Mouse (Mus musculus): ENCODE results near the gene Sgms1. TPM values are rescaled to one million over a fixed set of nuclear protein-coding genes. Genes with fewer than 3 reads are reported as not detected.
"Not testable (repeated sequence)": the region's sequence is repeated elsewhere in the genome, so short reads cannot be mapped to it uniquely, and the experiment has no call there.

Gene Sgms1
- total RNA-seq, 1 experiment from 2014 or later = 62.6 TPM

GRCm38 (mm10) chr19:32358699-32359517 lies 30.6 kb downstream of the Sgms1 start:
- DNase-seq = no peak

GRCm38 (mm10) chr19:32358011-32358410 lies 31.5 kb downstream of the Sgms1 start:
- DNase-seq = not testable (repeated sequence)

GRCm38 (mm10) chr19:32356166-32356565 lies 33.3 kb downstream of the Sgms1 start:
- DNase-seq = no peak

- DNase-seq = no peak
Observed at GRCm38 (mm10) chr19:32353447-32353846, 36.1 kb downstream of the Sgms1 start.

GRCm38 (mm10) chr19:32348955-32349654 lies 40.4 kb downstream of the Sgms1 start:
- DNase-seq = peak; percentile 56

- no peak for DNase-seq
Observed at GRCm38 (mm10) chr19:32347491-32347890, 42.0 kb downstream of the Sgms1 start.

- no peak for DNase-seq
Observed at GRCm38 (mm10) chr19:32346624-32347341, 42.7 kb downstream of the Sgms1 start.

GRCm38 (mm10) chr19:32346176-32346575 lies 43.3 kb downstream of the Sgms1 start:
- peak; percentile 63 for DNase-seq

GRCm38 (mm10) chr19:32345181-32345745 lies 44.3 kb downstream of the Sgms1 start:
- DNase-seq = no peak

GRCm38 (mm10) chr19:32344738-32345121 lies 44.8 kb downstream of the Sgms1 start:
- DNase-seq = no peak

GRCm38 (mm10) chr19:32343937-32344737 lies 45.4 kb downstream of the Sgms1 start:
- no peak for DNase-seq

GRCm38 (mm10) chr19:32342436-32342835 lies 47.1 kb downstream of the Sgms1 start:
- peak; percentile 38 for DNase-seq

- no peak for DNase-seq
Observed at GRCm38 (mm10) chr19:32341091-32341490, 48.4 kb downstream of the Sgms1 start.

GRCm38 (mm10) chr19:32340168-32340567 lies 49.3 kb downstream of the Sgms1 start:
- peak; percentile 29 for DNase-seq

- DNase-seq = no peak
Observed at GRCm38 (mm10) chr19:32337708-32338107, 51.8 kb downstream of the Sgms1 start.

GRCm38 (mm10) chr19:32334751-32335150 lies 54.8 kb downstream of the Sgms1 start:
- no peak for DNase-seq

- DNase-seq = no peak
Observed at GRCm38 (mm10) chr19:32333544-32333943, 56.0 kb downstream of the Sgms1 start.

GRCm38 (mm10) chr19:32332779-32333460 lies 56.6 kb downstream of the Sgms1 start:
- DNase-seq = no peak

GRCm38 (mm10) chr19:32330231-32330630 lies 59.3 kb downstream of the Sgms1 start:
- DNase-seq = no peak

- DNase-seq = no peak
Observed at GRCm38 (mm10) chr19:32329511-32329910, 60.0 kb downstream of the Sgms1 start.
